Mouse (Mus musculus): ENCODE results near the gene Tmc8. TPM values are rescaled to one million over a fixed set of nuclear protein-coding genes. Genes with fewer than 3 reads are reported as not detected.

The Tmc8 gene
- polyA plus RNA-seq (2015; fragmentation: Nextera tagmentation; extraction: Ambion mirVana), result 8.9 and 10.0 TPM in 2 replicates

DNA sequence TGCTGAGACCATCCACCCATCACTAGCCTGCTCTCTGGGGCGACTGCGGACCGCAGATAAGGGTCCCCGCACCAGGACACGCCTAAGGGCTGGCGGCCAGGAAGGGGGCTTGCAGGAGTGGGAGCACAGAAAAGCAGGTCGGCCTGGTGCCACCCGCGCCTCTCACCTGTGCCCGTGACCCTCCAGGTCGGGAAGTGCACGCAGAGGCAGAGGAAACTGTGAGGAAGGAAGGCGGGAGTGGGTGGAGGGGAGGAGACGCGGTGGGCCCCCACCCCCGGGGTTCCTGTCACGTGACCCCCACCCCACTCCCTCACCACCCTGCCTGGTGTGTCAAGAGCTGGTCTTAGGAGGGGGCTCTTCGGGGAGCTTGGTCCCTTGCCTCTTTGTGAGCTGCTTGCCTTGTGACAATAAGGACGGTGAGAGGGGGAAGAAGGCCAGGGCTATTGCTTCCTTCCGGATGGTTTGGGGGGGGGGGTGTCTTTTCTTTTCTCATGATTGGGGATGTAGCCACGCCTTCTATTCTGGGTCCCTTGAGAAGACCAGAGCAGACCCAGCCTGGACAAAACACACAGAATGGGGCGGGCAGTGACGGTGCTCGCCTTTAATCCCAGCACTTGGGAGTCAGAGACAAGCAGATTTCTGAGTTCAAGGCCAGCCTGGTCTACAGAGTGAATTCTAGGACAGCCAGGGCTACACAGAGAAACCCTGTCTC is at the start of gene Tmc8, which contains the start of gene Tmc6:
Gene Tmc8 (plus strand): TSS at position 84 of the 712 bp plus-strand sequence.
Gene Tmc6 (minus strand): TSS at position 206 of the 712 bp plus-strand sequence.
- Histone ChIP-seq H3K9ac (ENCODE audit: low read length) (peak within 1 kb of the TSS; percentile 31), H3K4me1 (replicated peaks; ENCODE audit: control insufficient read depth, insufficient read depth) (peaks cover 9% of the 10 kb centered on the region), H3K4me3 (ENCODE audit: low read depth, low read length) (peak within 1 kb of the TSS; percentile 17), H3K36me3 (ENCODE audit: control insufficient read depth, insufficient read depth, low read length) (0 out of 2 replicates have a peak, but pooled peaks cover 2% of the 10 kb centered on the region), H3K9me3 (ENCODE audit: control insufficient read depth, low read length) (no peaks in the 10 kb centered on the region), H3K27me3 (ENCODE audit: control insufficient read depth, insufficient read depth, low read length) (no peaks in the 10 kb centered on the region), H3K4me2 (replicated peaks; ENCODE audit: low read depth) (peak within 1 kb of the TSS; percentile 80), H3K27ac (replicated peaks) (peak within 1 kb of the TSS; percentile 98)
- TF ChIP-seq EP300 (optimal IDR thresholded peaks at IDR 0.05), result no peak
- no peak for TF ChIP-seq CTCF (IDR thresholded peaks at IDR 0.05; ENCODE audit: low read depth)
- WGBS, result 46% methylated on average over 21 of the region's 24 CpGs
- ATAC-seq (ENCODE audit: low FRiP score, low TSS enrichment) (no peak), DNase-seq (ENCODE audit: low spot score) (no peak)

DNA sequence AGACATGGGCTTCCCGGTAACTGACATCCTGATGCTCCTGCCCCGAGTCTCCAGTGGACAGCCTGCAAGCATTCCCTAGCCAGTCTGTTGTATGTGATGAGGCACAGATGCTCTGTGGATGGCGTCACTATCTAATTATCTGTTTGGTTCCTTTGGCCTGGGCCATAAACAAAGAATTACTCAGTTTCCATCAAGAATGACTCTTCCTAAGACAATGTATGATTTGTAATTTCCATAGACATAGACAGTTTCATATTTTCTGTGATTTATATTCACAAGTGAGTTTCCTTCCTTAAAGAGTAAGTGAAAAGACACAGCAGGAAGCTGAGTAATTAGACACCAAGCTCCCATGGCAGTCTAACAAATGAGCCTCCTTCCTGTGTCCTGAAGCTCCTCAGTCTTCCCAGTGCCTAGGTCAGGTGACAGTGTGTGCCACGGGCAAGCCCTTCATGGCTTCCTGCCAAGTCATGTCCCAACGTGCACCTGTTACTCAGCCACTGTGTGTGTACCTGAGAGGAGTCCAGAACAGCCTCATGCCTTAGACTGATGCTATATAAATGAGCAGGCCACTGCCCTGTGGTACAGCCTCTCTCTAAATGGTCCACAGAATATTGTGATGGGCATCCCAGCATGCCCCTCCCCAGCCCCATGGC is 45.7 kb upstream of the Tmc8 start:
- no peaks in the 10 kb centered on the region for H3K27me3 ChIP-seq (ENCODE audit: control insufficient read depth, insufficient read depth, low read length)
- 0 out of 2 replicates have a peak overlapping the region, but pooled peaks have one; percentile 30 for H3K27ac ChIP-seq (replicated peaks)
- no peak overlapping the region for H3K4me3 ChIP-seq (ENCODE audit: low read depth, low read length)
- TF ChIP-seq CTCF (IDR thresholded peaks at IDR 0.05; ENCODE audit: low read depth), result no peak
- no peak for TF ChIP-seq EP300 (optimal IDR thresholded peaks at IDR 0.05)
- peaks cover 16% of the 10 kb centered on the region for H3K36me3 ChIP-seq (ENCODE audit: control insufficient read depth, insufficient read depth, low read length)
- H3K4me1 ChIP-seq (replicated peaks; ENCODE audit: control insufficient read depth, insufficient read depth), result no peaks in the 10 kb centered on the region
- no peak overlapping the region for H3K4me2 ChIP-seq (replicated peaks; ENCODE audit: low read depth)
- WGBS, result 51% methylated on average over 5 of the region's 5 CpGs
- peak; percentile 67 for ATAC-seq (ENCODE audit: low FRiP score, low TSS enrichment)
- DNase-seq (ENCODE audit: low spot score), result peak; percentile 60
- H3K9ac ChIP-seq (ENCODE audit: low read length), result no peak overlapping the region
- no peaks in the 10 kb centered on the region for H3K9me3 ChIP-seq (ENCODE audit: control insufficient read depth, low read length)

DNA sequence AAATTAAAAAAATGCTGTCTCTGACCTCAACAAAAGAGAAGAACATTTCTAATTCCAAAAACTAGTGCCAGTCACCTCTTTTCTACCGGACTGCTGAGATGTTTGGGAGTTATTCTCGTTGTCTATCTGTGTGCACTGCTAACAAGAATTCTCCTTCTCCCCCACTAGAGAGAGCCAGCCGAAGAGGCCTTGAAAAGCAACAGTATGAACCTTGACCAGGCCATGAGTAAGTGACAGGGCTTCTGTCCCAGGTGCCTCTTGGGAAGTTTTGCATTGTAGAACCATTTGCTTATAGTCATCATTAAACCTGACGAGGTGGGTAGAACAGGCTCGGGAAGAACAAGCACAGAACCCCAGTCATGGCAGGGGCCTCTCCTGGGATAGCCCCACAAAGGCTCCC is 43.8 kb upstream of the Tmc8 start:
- no peak overlapping the region for H3K4me2 ChIP-seq (replicated peaks; ENCODE audit: low read depth)
- no peak overlapping the region for H3K4me3 ChIP-seq (ENCODE audit: low read depth, low read length)
- H3K9me3 ChIP-seq (ENCODE audit: control insufficient read depth, low read length), result no peaks in the 10 kb centered on the region
- H3K27me3 ChIP-seq (ENCODE audit: control insufficient read depth, insufficient read depth, low read length), result no peaks in the 10 kb centered on the region
- TF ChIP-seq EP300 (optimal IDR thresholded peaks at IDR 0.05) (no peak), CTCF (IDR thresholded peaks at IDR 0.05; ENCODE audit: low read depth) (no peak)
- H3K27ac ChIP-seq (replicated peaks), result no peak overlapping the region
- WGBS, result 87% methylated on average over 5 of the region's 5 CpGs
- H3K9ac ChIP-seq (ENCODE audit: low read length), result no peak overlapping the region
- H3K4me1 ChIP-seq (replicated peaks; ENCODE audit: control insufficient read depth, insufficient read depth), result no peaks in the 10 kb centered on the region
- ATAC-seq (ENCODE audit: low FRiP score, low TSS enrichment) (no peak), DNase-seq (ENCODE audit: low spot score) (no peak)
- H3K36me3 ChIP-seq (ENCODE audit: control insufficient read depth, insufficient read depth, low read length), result peaks cover 22% of the 10 kb centered on the region

DNA sequence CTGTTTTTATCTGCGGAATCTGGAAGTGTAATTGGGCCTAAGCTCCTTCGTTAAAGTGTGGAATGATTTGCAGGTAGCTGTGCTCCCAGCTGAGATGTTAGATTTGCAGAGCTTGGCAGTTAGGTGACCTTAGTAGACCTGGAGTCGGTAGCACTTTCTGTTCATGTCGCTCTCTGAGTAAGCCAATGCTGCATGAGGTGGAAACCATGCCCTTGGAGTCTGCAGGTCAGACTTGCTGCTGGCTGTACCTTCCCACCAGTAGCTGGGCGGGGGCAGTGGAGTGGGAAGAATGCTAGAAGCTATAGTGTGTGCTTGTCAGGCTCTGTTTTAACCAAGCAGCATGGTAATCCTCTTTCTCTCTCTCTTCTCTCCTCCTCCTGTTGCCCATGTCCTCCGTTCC is 40.7 kb upstream of the Tmc8 start:
- no peaks in the 10 kb centered on the region for H3K4me1 ChIP-seq (replicated peaks; ENCODE audit: control insufficient read depth, insufficient read depth)
- no peak overlapping the region for H3K27ac ChIP-seq (replicated peaks)
- ATAC-seq (ENCODE audit: low FRiP score, low TSS enrichment) (no peak), DNase-seq (ENCODE audit: low spot score) (no peak)
- H3K36me3 ChIP-seq (ENCODE audit: control insufficient read depth, insufficient read depth, low read length), result peaks cover 25% of the 10 kb centered on the region
- no peaks in the 10 kb centered on the region for H3K9me3 ChIP-seq (ENCODE audit: control insufficient read depth, low read length)
- 80% methylated on average over 6 of the region's 6 CpGs for WGBS
- H3K27me3 ChIP-seq (ENCODE audit: control insufficient read depth, insufficient read depth, low read length), result no peaks in the 10 kb centered on the region
- TF ChIP-seq CTCF (IDR thresholded peaks at IDR 0.05; ENCODE audit: low read depth), result no peak
- no peak for TF ChIP-seq EP300 (optimal IDR thresholded peaks at IDR 0.05)
- H3K9ac ChIP-seq (ENCODE audit: low read length), result no peak overlapping the region
- no peak overlapping the region for H3K4me3 ChIP-seq (ENCODE audit: low read depth, low read length)
- H3K4me2 ChIP-seq (replicated peaks; ENCODE audit: low read depth), result no peak overlapping the region

DNA sequence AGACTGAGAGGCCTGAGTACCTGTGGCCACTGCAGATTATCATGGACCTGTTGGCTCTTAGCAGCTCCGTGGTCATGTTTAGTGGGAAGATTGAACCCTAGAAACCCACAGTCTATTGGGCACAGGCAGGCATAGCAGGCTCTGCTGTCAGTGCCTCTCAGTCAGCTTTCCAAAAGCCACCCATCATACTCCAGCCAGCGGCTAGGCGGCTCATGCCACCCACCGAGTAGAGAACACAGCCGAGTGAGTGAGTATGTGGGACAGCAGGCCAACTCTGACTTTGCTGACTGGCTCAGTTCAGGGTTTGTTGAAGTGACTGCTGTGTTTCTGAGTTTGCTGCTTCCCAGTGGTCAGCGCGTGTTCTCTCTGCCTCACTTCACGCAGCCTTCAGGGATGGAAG is 39.6 kb upstream of the Tmc8 start:
- no peak for ATAC-seq (ENCODE audit: low FRiP score, low TSS enrichment)
- no peaks in the 10 kb centered on the region for H3K4me1 ChIP-seq (replicated peaks; ENCODE audit: control insufficient read depth, insufficient read depth)
- peaks cover 32% of the 10 kb centered on the region for H3K36me3 ChIP-seq (ENCODE audit: control insufficient read depth, insufficient read depth, low read length)
- no peak for DNase-seq (ENCODE audit: low spot score)
- WGBS, result 79% methylated on average over 8 of the region's 8 CpGs
- H3K4me2 ChIP-seq (replicated peaks; ENCODE audit: low read depth), result no peak overlapping the region
- H3K4me3 ChIP-seq (ENCODE audit: low read depth, low read length), result no peak overlapping the region
- no peak overlapping the region for H3K27ac ChIP-seq (replicated peaks)
- H3K27me3 ChIP-seq (ENCODE audit: control insufficient read depth, insufficient read depth, low read length), result no peaks in the 10 kb centered on the region
- TF ChIP-seq CTCF (IDR thresholded peaks at IDR 0.05; ENCODE audit: low read depth), result no peak
- no peak for TF ChIP-seq EP300 (optimal IDR thresholded peaks at IDR 0.05)
- no peaks in the 10 kb centered on the region for H3K9me3 ChIP-seq (ENCODE audit: control insufficient read depth, low read length)
- no peak overlapping the region for H3K9ac ChIP-seq (ENCODE audit: low read length)

DNA sequence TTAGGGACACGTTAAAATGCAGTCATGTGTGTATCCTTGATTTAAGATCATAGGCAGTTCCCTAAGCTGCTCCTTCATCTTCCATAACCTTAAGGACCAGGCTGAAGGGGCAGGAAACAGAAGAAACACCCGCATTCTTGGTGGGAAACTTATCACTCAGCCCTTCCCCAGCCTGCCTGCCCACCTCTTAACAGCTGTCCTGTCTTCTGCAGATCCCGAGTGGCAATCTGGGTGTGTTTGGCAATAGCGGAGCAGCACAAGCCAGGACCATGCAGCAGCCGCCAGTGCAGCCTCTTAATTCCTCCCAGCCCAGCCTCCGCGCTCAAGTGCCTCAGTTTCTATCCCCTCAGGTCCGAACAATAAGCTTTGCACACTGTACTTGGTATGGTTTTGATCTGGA is 39.2 kb upstream of the Tmc8 start:
- DNase-seq (ENCODE audit: low spot score) (no peak), ATAC-seq (ENCODE audit: low FRiP score, low TSS enrichment) (no peak)
- no peaks in the 10 kb centered on the region for H3K27me3 ChIP-seq (ENCODE audit: control insufficient read depth, insufficient read depth, low read length)
- no peak for TF ChIP-seq CTCF (IDR thresholded peaks at IDR 0.05; ENCODE audit: low read depth)
- TF ChIP-seq EP300 (optimal IDR thresholded peaks at IDR 0.05), result no peak
- no peaks in the 10 kb centered on the region for H3K9me3 ChIP-seq (ENCODE audit: control insufficient read depth, low read length)
- H3K4me1 ChIP-seq (replicated peaks; ENCODE audit: control insufficient read depth, insufficient read depth), result no peaks in the 10 kb centered on the region
- H3K4me3 ChIP-seq (ENCODE audit: low read depth, low read length), result no peak overlapping the region
- no peak overlapping the region for H3K4me2 ChIP-seq (replicated peaks; ENCODE audit: low read depth)
- WGBS, result 73% methylated on average over 8 of the region's 8 CpGs
- H3K27ac ChIP-seq (replicated peaks), result no peak overlapping the region
- H3K36me3 ChIP-seq (ENCODE audit: control insufficient read depth, insufficient read depth, low read length), result peaks cover 33% of the 10 kb centered on the region
- no peak overlapping the region for H3K9ac ChIP-seq (ENCODE audit: low read length)
